Mouse (Mus musculus) hindbrain, postnatal 0 days (tissue): ENCODE data around the gene Mier2. TPM values are rescaled to one million over a fixed set of nuclear protein-coding genes. Genes with fewer than 3 reads are reported as not detected.
A peak's percentile ranks its signal among the peaks of the same experiment; 100 is the strongest.

Experiments used
- ATAC-seq: fragments of 200-750 bp; cut with Nextera tagmentation; 2 replicates; pipeline ENCODE4 v1.8.0; 2017; ENCODE audit warnings: mild to moderate bottlenecking, moderate TSS enrichment, moderate library complexity
- DNase-seq: peaks from one replicate; pipeline ENCODE4 v3.0.0-alpha.2; 2015; ENCODE audit warnings: low spot score
- H3K27ac ChIP-seq: fragments of 300-500 bp; sonication (generic); 2 replicates; pipeline ENCODE4 v1.5.1; 2014; ENCODE audit warnings: mild to moderate bottlenecking
- H3K27me3 ChIP-seq: fragments of 300-500 bp; sonication (generic); 2 replicates; pipeline ENCODE4 v1.6.1; 2014; ENCODE audit warnings: low read length, mixed read lengths; ENCODE audit not compliant: insufficient read depth
- H3K36me3 ChIP-seq: fragments of 300-500 bp; sonication (generic); 2 replicates; pipeline ENCODE4 v1.6.1; 2014; ENCODE audit warnings: low read length, mixed read lengths; ENCODE audit not compliant: insufficient read depth
- H3K4me1 ChIP-seq: fragments of 300-500 bp; sonication (generic); 2 replicates; pipeline ENCODE4 v1.6.1; 2014; ENCODE audit warnings: antibody characterized with exemption, low read length, mixed read lengths; ENCODE audit not compliant: insufficient read depth
- H3K4me2 ChIP-seq: fragments of 300-500 bp; sonication (generic); 2 replicates; pipeline ENCODE4 v1.6.1; 2014; ENCODE audit warnings: low read depth, mild to moderate bottlenecking, low read length, moderate library complexity, mixed read lengths
- H3K4me3 ChIP-seq: fragments of 300-500 bp; sonication (generic); 2 replicates; pipeline ENCODE4 v1.5.1; 2014; ENCODE audit warnings: low read length
- H3K9ac ChIP-seq: fragments of 300-500 bp; sonication (generic); replicated peaks from 2 replicates; pipeline ENCODE4 v1.6.1; 2014; ENCODE audit warnings: mild to moderate bottlenecking, low read length, moderate library complexity, mixed read lengths
- H3K9me3 ChIP-seq: fragments of 300-500 bp; sonication (generic); 2 replicates; pipeline ENCODE4 v1.6.1; 2016; ENCODE audit warnings: low read length, mixed read lengths
- CTCF ChIP-seq: IDR thresholded peaks from 2 replicates; pipeline ENCODE4 v1.5.1; 2016; ENCODE audit warnings: antibody characterized with exemption, control low read depth, low read depth
- WGBS: fragments of 180-500 bp; shearing (Covaris S2); extraction: QIAGEN DNeasy Blood & Tissue Kit; methylation state at CpG from one replicate; pipeline ENCODE4 v1.1.7; 2014; 5-methylcytosine and 5-hydroxymethylcytosine counted together
- polyA plus RNA-seq: library from polyadenylated mRNA; unstranded; fragments of >200 nt; fragmentation: Nextera tagmentation; extraction: Ambion mirVana; gene quantifications from 2 replicates; pipeline ENCODE4 v1.2.1, GENCODE M21; 2015
- total RNA-seq: library from RNA; depleted of rRNA; stranded (reverse); fragments of >200 nt; gene quantifications from 2 replicates; pipeline ENCODE4 v1.2.3, GENCODE M21; 2014; rRNA removed

Mier2 gene
- total RNA-seq (115 and 126 TPM in 2 replicates), polyA plus RNA-seq (36.3 and 37.5 TPM in 2 replicates)

GRCm38 (mm10) chr10:79554330-79555237 is at the start of gene Mier2:
Gene Mier2 (minus strand): TSS chr10:79555199.
- Histone ChIP-seq H3K4me2 (peak within 1 kb of the TSS; percentile 94), H3K4me1 (peaks cover 22% of the 10 kb centered on the region), H3K9me3 (no peaks in the 10 kb centered on the region), H3K9ac (peak within 1 kb of the TSS; percentile 81), H3K4me3 (peak within 1 kb of the TSS; percentile 90), H3K27me3 (no peaks in the 10 kb centered on the region), H3K27ac (peak within 1 kb of the TSS; percentile 45; the same call in 1 of the 2 replicates), H3K36me3 (0 out of 2 replicates have a peak, but pooled peaks cover 7% of the 10 kb centered on the region)
- DNase-seq (peak; percentile 87), ATAC-seq (peak; percentile 91)
- WGBS: 2% methylated on average over 92 of the region's 108 CpGs
- no peak for TF ChIP-seq CTCF

GRCm38 (mm10) chr10:79597936-79598230 is 42.9 kb upstream of the Mier2 start:
- no peak overlapping the region for H3K27ac ChIP-seq
- DNase-seq (no peak), ATAC-seq (no peak)
- H3K4me2 ChIP-seq: no peak overlapping the region
- H3K9me3 ChIP-seq: no peaks in the 10 kb centered on the region
- no peaks in the 10 kb centered on the region; the same call in 1 of the 2 replicates for H3K4me1 ChIP-seq
- H3K36me3 ChIP-seq: no peaks in the 10 kb centered on the region
- no peak overlapping the region for H3K4me3 ChIP-seq
- H3K9ac ChIP-seq: no peak overlapping the region
- H3K27me3 ChIP-seq: peaks cover 8% of the 10 kb centered on the region; the same call in 1 of the 2 replicates
- WGBS: 78% methylated on average over 4 of the region's 4 CpGs
- TF ChIP-seq CTCF: no peak

GRCm38 (mm10) chr10:79597051-79597935 is 42.3 kb upstream of the Mier2 start:
- no peaks in the 10 kb centered on the region for H3K9me3 ChIP-seq
- peak; percentile 27 for DNase-seq
- no peak overlapping the region for H3K27ac ChIP-seq
- H3K4me3 ChIP-seq: no peak overlapping the region
- peak; percentile 67 for ATAC-seq
- WGBS: 23% methylated on average over 13 of the region's 13 CpGs
- no peaks in the 10 kb centered on the region for H3K36me3 ChIP-seq
- no peak for TF ChIP-seq CTCF
- no peak overlapping the region for H3K4me2 ChIP-seq
- H3K9ac ChIP-seq: no peak overlapping the region
- H3K4me1 ChIP-seq: no peaks in the 10 kb centered on the region; the same call in 1 of the 2 replicates
- peaks cover 8% of the 10 kb centered on the region; the same call in 1 of the 2 replicates for H3K27me3 ChIP-seq

GRCm38 (mm10) chr10:79595590-79595929 is 40.6 kb upstream of the Mier2 start:
- Histone ChIP-seq H3K27ac (no peak overlapping the region), H3K27me3 (peaks cover 8% of the 10 kb centered on the region; the same call in 1 of the 2 replicates), H3K9ac (no peak overlapping the region), H3K4me2 (no peak overlapping the region), H3K4me3 (no peak overlapping the region), H3K4me1 (no peaks in the 10 kb centered on the region; the same call in 1 of the 2 replicates), H3K36me3 (no peaks in the 10 kb centered on the region), H3K9me3 (no peaks in the 10 kb centered on the region)
- ATAC-seq (peak; percentile 36; the same call in 1 of the 2 replicates), DNase-seq (no peak)
- 61% methylated on average over 8 of the region's 8 CpGs for WGBS
- no peak for TF ChIP-seq CTCF

- WGBS: 20% methylated on average over 17 of the region's 17 CpGs
- peak; percentile 90 for ATAC-seq
- Histone ChIP-seq H3K27ac (no peak overlapping the region), H3K4me2 (peak overlapping the region; percentile 18; the same call in 1 of the 2 replicates), H3K4me3 (no peak overlapping the region), H3K36me3 (no peaks in the 10 kb centered on the region), H3K4me1 (no peaks in the 10 kb centered on the region; the same call in 1 of the 2 replicates), H3K27me3 (peaks cover 8% of the 10 kb centered on the region; the same call in 1 of the 2 replicates), H3K9me3 (no peaks in the 10 kb centered on the region), H3K9ac (no peak overlapping the region)
- DNase-seq: peak; percentile 92
- peak; percentile 95 for TF ChIP-seq CTCF
Observed at GRCm38 (mm10) chr10:79594872-79595589, 40.0 kb upstream of the Mier2 start.

GRCm38 (mm10) chr10:79594111-79594510 is 39.1 kb upstream of the Mier2 start:
- no peak overlapping the region for H3K27ac ChIP-seq
- 62% methylated on average over 6 of the region's 6 CpGs for WGBS
- no peaks in the 10 kb centered on the region for H3K9me3 ChIP-seq
- no peak for TF ChIP-seq CTCF
- peaks cover 8% of the 10 kb centered on the region; the same call in 1 of the 2 replicates for H3K27me3 ChIP-seq
- H3K4me1 ChIP-seq: no peaks in the 10 kb centered on the region; the same call in 1 of the 2 replicates
- H3K9ac ChIP-seq: no peak overlapping the region
- no peak overlapping the region for H3K4me3 ChIP-seq
- no peaks in the 10 kb centered on the region for H3K36me3 ChIP-seq
- H3K4me2 ChIP-seq: no peak overlapping the region
- DNase-seq: no peak
- no peak for ATAC-seq
